Mouse (Mus musculus): ENCODE results near the gene Daam1.

Gene Daam1

GRCm38 (mm10) chr12:71975626-71976025, 144.7 kb downstream of the Daam1 start:
- DNase-seq = no peak

- DNase-seq = no peak
Measured at GRCm38 (mm10) chr12:71976361-71976960, 145.6 kb downstream of the Daam1 start.

- no peak for DNase-seq
Measured at GRCm38 (mm10) chr12:71977364-71977763, 146.5 kb downstream of the Daam1 start.

- DNase-seq = no peak
Measured at GRCm38 (mm10) chr12:71978513-71979352, 147.9 kb downstream of the Daam1 start.

GRCm38 (mm10) chr12:71980166-71980565, 149.3 kb downstream of the Daam1 start:
- no peak for DNase-seq

DNA sequence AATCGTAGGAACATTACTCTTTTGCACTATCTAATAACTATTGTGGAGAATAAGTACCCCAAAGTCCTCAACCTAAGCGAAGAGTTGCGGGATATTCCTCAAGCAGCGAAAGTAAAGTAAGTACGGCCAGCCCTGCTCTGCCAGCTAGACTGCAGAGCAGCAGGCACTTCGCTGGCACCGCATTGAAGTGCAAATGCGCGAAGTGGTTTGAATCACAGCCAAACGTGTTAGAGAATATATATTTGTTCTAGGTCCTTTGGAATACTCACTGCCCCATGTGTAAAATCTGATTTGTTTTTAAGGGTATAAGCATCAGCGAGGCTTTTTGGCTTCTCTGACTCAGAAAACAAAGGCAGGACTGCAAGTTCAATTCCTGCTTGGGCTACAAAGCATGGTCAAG, 149.9 kb downstream of the Daam1 start:
- DNase-seq = no peak

- DNase-seq = no peak
Measured at GRCm38 (mm10) chr12:71981250-71981649, 150.4 kb downstream of the Daam1 start.

- no peak for DNase-seq
Measured at GRCm38 (mm10) chr12:71981791-71982190, 150.9 kb downstream of the Daam1 start.

DNA sequence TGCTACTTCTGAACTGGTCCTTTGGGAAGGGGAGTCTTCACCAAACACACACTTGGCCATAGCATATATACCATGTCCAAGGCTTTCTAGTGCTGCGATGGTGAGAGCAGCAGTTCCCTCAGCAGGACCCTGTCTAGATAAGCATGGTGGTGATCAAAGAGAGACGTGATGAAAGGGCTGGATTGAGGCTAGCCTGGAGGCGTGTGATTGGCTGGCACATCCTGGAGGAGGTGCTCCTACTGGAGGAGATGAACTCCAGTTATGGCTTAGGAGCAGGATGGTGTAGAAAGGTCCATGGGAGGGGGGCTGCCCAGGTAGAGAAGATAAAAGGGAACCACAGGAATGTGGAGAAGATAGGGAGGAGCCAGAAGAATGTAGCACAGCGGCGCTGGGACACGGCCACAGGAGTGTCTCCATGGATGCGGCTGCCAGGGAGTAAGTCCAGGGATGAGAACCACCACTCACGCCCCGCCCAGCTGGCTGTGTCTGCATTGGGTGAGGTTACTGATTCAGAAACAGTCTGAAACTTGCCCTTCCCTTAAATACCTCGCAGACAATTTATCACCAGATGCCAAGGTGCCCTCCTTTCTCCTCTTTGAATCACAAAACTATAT, 152.3 kb downstream of the Daam1 start:
- no peak for DNase-seq

- DNase-seq = no peak
Measured at GRCm38 (mm10) chr12:71987161-71987560, 156.3 kb downstream of the Daam1 start.

GRCm38 (mm10) chr12:71987885-71988284, 157.0 kb downstream of the Daam1 start:
- no peak for DNase-seq

GRCm38 (mm10) chr12:71989596-71989995, 158.7 kb downstream of the Daam1 start:
- no peak for DNase-seq

DNA sequence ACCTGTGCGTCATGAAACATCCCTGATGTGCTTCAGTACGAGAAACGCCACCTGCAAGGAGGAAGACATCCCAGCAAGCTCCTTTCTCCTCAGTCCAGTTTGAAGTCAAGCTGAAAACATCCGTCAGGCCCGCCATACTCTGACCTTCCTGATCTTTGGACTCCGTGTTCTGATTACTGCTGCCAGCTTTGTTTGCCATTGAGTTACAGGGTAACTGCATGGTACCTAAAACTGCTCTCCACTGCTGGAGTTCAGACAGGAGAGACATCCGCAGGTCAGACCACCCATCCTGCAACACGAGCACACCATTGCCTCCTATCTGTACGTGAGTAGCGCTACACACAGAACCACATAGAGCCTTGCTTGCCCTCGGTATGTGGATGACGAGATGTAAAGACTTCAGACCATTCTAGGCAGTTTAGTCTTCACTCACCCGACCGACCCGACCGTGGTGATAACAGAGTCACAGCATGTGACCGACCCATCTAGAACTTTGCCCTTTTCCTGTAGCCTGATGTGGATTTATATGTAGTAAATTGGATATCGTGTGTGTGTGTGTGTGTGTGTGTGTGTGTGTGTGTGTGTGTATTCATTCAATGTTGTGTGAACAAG, 161.8 kb downstream of the Daam1 start:
- DNase-seq = no peak

DNA sequence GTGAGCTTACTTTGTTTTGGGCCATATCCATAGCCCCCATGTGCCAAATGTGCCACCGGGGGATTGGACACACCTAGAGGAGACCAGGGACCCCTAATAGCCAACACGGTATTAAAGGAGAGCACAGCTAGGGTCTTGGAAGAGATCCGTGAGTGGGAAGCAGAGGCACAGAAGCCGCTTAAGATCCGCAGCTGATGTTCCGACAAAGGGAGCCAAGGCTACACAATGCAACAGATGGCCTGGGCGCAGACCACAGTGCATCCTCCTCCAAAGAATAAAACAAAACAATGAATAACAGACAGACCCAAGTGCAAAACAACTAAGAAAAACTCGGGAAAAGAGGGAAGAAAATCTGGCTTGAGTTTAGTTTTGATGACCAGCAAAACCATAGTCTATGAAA, 165.0 kb downstream of the Daam1 start:
- DNase-seq = no peak

- DNase-seq = no peak
Measured at GRCm38 (mm10) chr12:71996920-71997319, 166.0 kb downstream of the Daam1 start.

DNA sequence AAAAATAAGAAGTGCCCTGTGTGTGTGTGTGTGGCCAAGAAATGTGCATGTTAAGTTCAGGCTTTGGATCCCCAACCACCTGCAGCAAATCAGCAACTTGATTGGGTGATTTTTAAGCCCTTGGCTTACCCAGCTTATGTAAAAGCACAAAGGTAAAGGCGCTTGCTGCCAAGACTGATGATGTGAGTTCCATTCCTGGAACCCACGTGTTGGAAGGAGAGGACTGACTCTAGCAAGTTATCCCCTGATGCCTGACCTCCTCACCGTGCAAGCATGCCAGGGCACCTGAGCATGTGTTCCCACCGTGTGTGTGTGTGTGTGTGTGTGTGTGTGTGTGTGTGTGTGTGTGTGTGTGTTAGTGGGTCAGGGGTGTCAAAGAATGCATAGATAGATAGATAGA, 166.5 kb downstream of the Daam1 start:
- DNase-seq = no peak

- no peak for DNase-seq
Measured at GRCm38 (mm10) chr12:71998653-71999052, 167.8 kb downstream of the Daam1 start.

DNA sequence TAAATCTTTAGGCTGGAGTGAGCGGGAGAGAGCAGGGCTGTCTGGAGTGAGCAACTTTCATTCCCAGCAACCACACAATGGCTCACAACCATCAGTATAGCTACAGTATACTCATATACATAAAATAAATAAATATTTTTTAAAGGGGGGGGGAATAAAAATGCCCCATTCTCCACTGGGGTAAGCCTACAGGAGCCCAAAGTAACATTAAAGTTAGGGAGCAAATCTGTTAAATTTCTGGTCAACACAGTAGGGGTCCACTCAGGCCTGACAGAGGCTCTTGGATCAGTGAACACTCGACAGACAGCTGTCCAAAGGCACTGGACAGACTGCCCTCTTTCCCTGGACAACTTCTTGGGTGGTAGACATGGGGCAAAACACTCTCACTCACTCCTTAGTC, 168.8 kb downstream of the Daam1 start:
- DNase-seq = no peak

- DNase-seq = no peak
Measured at GRCm38 (mm10) chr12:72001811-72002210, 170.9 kb downstream of the Daam1 start.

DNA sequence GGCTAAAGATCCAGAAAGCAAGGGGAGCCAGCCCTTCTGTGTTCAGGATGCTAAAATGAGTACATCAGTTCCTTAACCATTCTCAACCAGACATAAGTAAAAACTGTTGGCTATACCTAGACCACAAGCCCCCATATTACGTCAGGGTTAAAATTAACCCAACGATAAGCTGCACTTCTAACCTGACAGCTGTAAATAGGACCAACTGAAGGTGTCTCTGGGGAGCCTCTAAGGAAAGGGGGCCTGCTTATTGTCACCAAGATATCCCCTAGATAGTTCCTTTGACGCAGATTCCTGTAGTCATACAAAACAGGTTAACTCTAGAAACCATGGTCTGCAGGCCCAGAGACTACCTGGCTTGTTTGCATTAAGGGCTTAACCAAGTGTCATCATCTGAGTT, 174.4 kb downstream of the Daam1 start:
- no peak for DNase-seq

DNA sequence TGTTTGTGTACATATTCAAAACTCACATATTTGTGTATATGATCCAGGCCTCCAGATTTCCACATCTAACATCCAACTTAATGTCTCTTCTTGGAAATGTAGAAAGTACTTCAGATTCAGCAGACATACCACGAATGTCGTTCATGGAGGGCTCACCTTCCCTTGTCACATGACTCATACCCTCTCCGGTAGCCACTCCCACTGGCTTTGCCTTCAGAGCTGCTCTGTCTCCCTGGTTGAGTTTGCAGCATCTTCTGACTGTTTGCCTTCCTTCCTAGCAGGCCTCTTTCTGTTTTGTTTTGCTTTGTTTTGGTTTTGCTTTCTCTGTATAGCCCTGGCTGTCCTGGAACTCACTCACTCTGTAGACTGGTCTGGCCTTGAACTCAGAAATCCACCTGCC, 176.8 kb downstream of the Daam1 start:
- no peak for DNase-seq

DNA sequence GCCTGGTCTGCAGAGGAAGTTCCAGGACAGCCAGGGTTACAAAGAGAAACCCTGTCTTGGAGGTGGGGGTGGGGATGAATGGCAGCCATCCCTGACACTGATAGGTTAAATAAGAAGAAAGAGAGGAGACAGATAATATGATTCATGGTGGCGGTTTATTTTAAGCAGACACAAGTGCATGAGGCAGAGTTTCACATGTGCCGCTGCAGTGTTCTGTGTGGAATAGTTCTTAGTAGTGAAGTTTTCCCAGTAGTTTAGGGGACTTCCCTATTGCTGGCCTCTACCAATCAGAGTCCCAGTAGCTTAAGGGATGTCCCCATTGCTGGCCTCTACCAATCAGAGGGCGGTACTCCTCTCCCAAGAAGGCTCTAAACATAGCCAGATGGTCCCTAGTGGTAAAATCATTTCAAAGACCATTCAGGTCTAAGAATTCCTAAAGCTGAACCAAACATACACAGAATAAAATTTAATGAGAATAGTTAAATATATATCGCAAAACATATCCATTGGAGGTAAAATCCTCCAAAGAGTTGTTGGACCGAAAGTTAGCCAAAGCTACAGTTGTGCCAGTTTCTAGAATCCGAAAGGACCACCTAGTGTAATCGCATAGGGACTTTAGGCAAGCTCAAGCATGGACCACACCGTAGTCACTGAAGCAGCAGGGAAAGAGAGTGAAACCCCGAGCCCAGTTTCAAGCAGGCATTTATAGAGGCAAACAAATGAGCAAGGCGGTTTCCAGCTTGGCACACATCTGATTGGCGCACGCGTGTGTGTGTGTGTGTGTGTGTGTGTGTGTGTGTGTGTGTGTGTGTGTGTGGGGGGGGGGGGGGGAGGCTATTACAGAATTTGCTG, 178.4 kb downstream of the Daam1 start:
- DNase-seq = no peak

- DNase-seq = no peak
Measured at GRCm38 (mm10) chr12:72011404-72011803, 180.5 kb downstream of the Daam1 start.

Data from thymus, postnatal 14 days (tissue).